Mouse (Mus musculus) MEL (cell line): ENCODE data around the gene Tgfbr3. TPM values are rescaled to one million over a fixed set of nuclear protein-coding genes. Genes with fewer than 3 reads are reported as not detected.

Source experiments
- DNase-seq: peaks from one replicate; pipeline ENCODE4 v3.0.0; 2011; ENCODE audit warnings: low read depth, low spot score
- H3K27ac ChIP-seq: 2 replicates; pipeline ENCODE4 v1.5.1; 2012; ENCODE audit warnings: low read depth, mild to moderate bottlenecking, control low read depth, low read length, moderate library complexity; ENCODE audit not compliant: control insufficient read depth
- H3K27me3 ChIP-seq, 2 experiments: fragments of 150-350 bp in 1 of 2; sonication (generic) in 1 of 2; 2 replicates each; pipeline ENCODE4 v1.6.1; 2012; ENCODE audit warnings: low read length in 2 of 2, mild to moderate bottlenecking in 2 of 2, improper control_type of control experiment in 1 of 2, moderate library complexity in 1 of 2; ENCODE audit not compliant: insufficient read depth in 2 of 2, control insufficient read depth in 1 of 2
- H3K36me3 ChIP-seq, 2 experiments: 2 replicates each; pipeline ENCODE4 v1.6.1; 2012 to 2014; ENCODE audit warnings: low read length in 2 of 2, improper control_type of control experiment in 1 of 2, inconsistent platforms in 1 of 2, mild to moderate bottlenecking in 1 of 2; ENCODE audit not compliant: insufficient read depth in 2 of 2, control insufficient read depth in 1 of 2
- H3K4me1 ChIP-seq, 2 experiments: fragments of 150-350 bp in 1 of 2; sonication (generic) in 1 of 2; 2 replicates each; pipeline ENCODE4 v1.6.1; 2012; ENCODE audit warnings: low read length in 2 of 2, improper control_type of control experiment in 1 of 2, mild to moderate bottlenecking in 1 of 2; ENCODE audit not compliant: insufficient read depth in 2 of 2, control insufficient read depth in 1 of 2
- H3K4me3 ChIP-seq, 2 experiments: fragments of 150-350 bp in 1 of 2; sonication (generic) in 1 of 2; 2 replicates each; pipeline ENCODE4 v1.5.1; 2012; ENCODE audit warnings: low read depth in 2 of 2, low read length in 2 of 2, mild to moderate bottlenecking in 2 of 2, moderate library complexity in 2 of 2, control low read depth in 1 of 2, improper control_type of control experiment in 1 of 2; ENCODE audit not compliant: control insufficient read depth in 1 of 2, insufficient read depth in 1 of 2
- H3K79me2 ChIP-seq: 2 replicates; pipeline ENCODE4 v1.6.1; 2012; ENCODE audit warnings: mild to moderate bottlenecking, low read length, moderate library complexity; ENCODE audit not compliant: control insufficient read depth, poor library complexity, insufficient read depth
- H3K9ac ChIP-seq: 2 replicates; pipeline ENCODE4 v1.6.1; 2012; ENCODE audit warnings: low read depth, mild to moderate bottlenecking, control low read depth, low read length, moderate library complexity; ENCODE audit not compliant: control insufficient read depth, poor library complexity, severe bottlenecking
- H3K9me3 ChIP-seq: fragments of 150-350 bp; sonication (generic); replicated peaks from 2 replicates; pipeline ENCODE4 v1.6.1; 2012; ENCODE audit warnings: mild to moderate bottlenecking, low read length, improper control_type of control experiment, moderate library complexity; ENCODE audit not compliant: insufficient read depth
- BHLHE40 ChIP-seq: IDR thresholded peaks from 2 replicates; pipeline ENCODE4 v1.6.1; 2012; ENCODE audit warnings: low read depth, mild to moderate bottlenecking, inconsistent platforms, low read length, improper control_type of control experiment, borderline replicate concordance
- CHD1 ChIP-seq: IDR thresholded peaks from 2 replicates; pipeline ENCODE4 v1.6.1; 2012; ENCODE audit warnings: low read depth, mild to moderate bottlenecking, inconsistent platforms, low read length, improper control_type of control experiment
- CHD2 ChIP-seq: IDR thresholded peaks from 2 replicates; pipeline ENCODE4 v1.6.1; 2011; ENCODE audit warnings: low read length, improper control_type of control experiment
- ELF1 ChIP-seq: IDR thresholded peaks from 2 replicates; pipeline ENCODE4 v1.6.1; 2014; ENCODE audit warnings: low read depth, mild to moderate bottlenecking, inconsistent platforms, low read length, improper control_type of control experiment, moderate library complexity
- GABPA ChIP-seq: IDR thresholded peaks from 2 replicates; pipeline ENCODE4 v1.6.1; 2012; ENCODE audit warnings: low read depth, mild to moderate bottlenecking, inconsistent platforms, low read length, improper control_type of control experiment, moderate library complexity
- GATA1 ChIP-seq: IDR thresholded peaks from 2 replicates; pipeline ENCODE4 v1.6.1; 2011; ENCODE audit warnings: low read depth, low read length, improper control_type of control experiment
- HCFC1 ChIP-seq: IDR thresholded peaks from 2 replicates; pipeline ENCODE4 v1.6.1; 2012; ENCODE audit warnings: low read depth, mild to moderate bottlenecking, inconsistent platforms, low read length, improper control_type of control experiment, moderate library complexity
- KAT2A ChIP-seq: conservative IDR thresholded peaks from 2 replicates; pipeline ENCODE4 v1.6.1; 2012; ENCODE audit warnings: low read depth, low read length, improper control_type of control experiment, inconsistent platforms
- MAFK ChIP-seq: IDR thresholded peaks from 2 replicates; pipeline ENCODE4 v1.6.1; 2011; ENCODE audit warnings: low read depth, mild to moderate bottlenecking, low read length, improper control_type of control experiment, borderline replicate concordance
- MAX ChIP-seq: IDR thresholded peaks from 2 replicates; pipeline ENCODE4 v1.6.1; 2011; ENCODE audit warnings: low read length, improper control_type of control experiment
- MAZ ChIP-seq: IDR thresholded peaks from 2 replicates; pipeline ENCODE4 v1.6.1; 2012; ENCODE audit warnings: low read depth, mild to moderate bottlenecking, inconsistent platforms, low read length, improper control_type of control experiment
- MXI1 ChIP-seq: IDR thresholded peaks from 2 replicates; pipeline ENCODE4 v1.6.1; 2011; ENCODE audit warnings: mild to moderate bottlenecking, low read depth, low read length, improper control_type of control experiment
- MYB ChIP-seq: IDR thresholded peaks from 2 replicates; pipeline ENCODE4 v1.6.1; 2011; ENCODE audit warnings: mild to moderate bottlenecking, low read depth, low read length, improper control_type of control experiment
- MYC ChIP-seq: IDR thresholded peaks from 2 replicates; pipeline ENCODE4 v1.6.1; 2011; ENCODE audit warnings: low read depth, mild to moderate bottlenecking, low read length, improper control_type of control experiment, moderate library complexity
- NRF1 ChIP-seq: IDR thresholded peaks from 2 replicates; pipeline ENCODE4 v1.6.1; 2014; ENCODE audit warnings: low read depth, mild to moderate bottlenecking, inconsistent platforms, low read length, improper control_type of control experiment, moderate library complexity; ENCODE audit not compliant: poor library complexity, insufficient read depth, severe bottlenecking
- POLR2AphosphoS2 ChIP-seq: IDR thresholded peaks from 2 replicates; pipeline ENCODE4 v1.6.1; 2011; ENCODE audit warnings: low read length, improper control_type of control experiment
- POLR2AphosphoS5 ChIP-seq: IDR thresholded peaks from 2 replicates; pipeline ENCODE4 v1.6.1; 2012; ENCODE audit warnings: low read depth, borderline replicate concordance, mild to moderate bottlenecking, inconsistent platforms, low read length, moderate library complexity, mixed read lengths
- RAD21 ChIP-seq: IDR thresholded peaks from 2 replicates; pipeline ENCODE4 v1.6.1; 2011; ENCODE audit warnings: mild to moderate bottlenecking, low read depth, low read length, improper control_type of control experiment
- SIN3A ChIP-seq: IDR thresholded peaks from 2 replicates; pipeline ENCODE4 v1.6.1; 2012; ENCODE audit warnings: low read length, improper control_type of control experiment, inconsistent platforms
- SMC3 ChIP-seq: IDR thresholded peaks from 2 replicates; pipeline ENCODE4 v1.6.1; 2011; ENCODE audit warnings: low read depth, low read length, improper control_type of control experiment
- TCF12 ChIP-seq: IDR thresholded peaks from 2 replicates; pipeline ENCODE4 v1.6.1; 2014; ENCODE audit warnings: low read depth, mild to moderate bottlenecking, inconsistent platforms, low read length, improper control_type of control experiment, moderate library complexity
- UBTF ChIP-seq: IDR thresholded peaks from 2 replicates; pipeline ENCODE4 v1.6.1; 2012; ENCODE audit warnings: low read depth, mild to moderate bottlenecking, inconsistent platforms, low read length, improper control_type of control experiment, moderate library complexity, borderline replicate concordance; ENCODE audit not compliant: insufficient read depth
- USF1 ChIP-seq: IDR thresholded peaks from 2 replicates; pipeline ENCODE4 v1.6.1; 2014; ENCODE audit warnings: low read depth, mild to moderate bottlenecking, inconsistent platforms, low read length, improper control_type of control experiment, moderate library complexity
- USF2 ChIP-seq, 2 experiments: IDR thresholded peaks; 2 replicates each; pipeline ENCODE4 v1.6.1; 2011 to 2012; ENCODE audit warnings: improper control_type of control experiment in 2 of 2, low read length in 2 of 2, borderline replicate concordance in 1 of 2, inconsistent platforms in 1 of 2, low read depth in 1 of 2, mild to moderate bottlenecking in 1 of 2; ENCODE audit not compliant: insufficient read depth in 1 of 2
- ZC3H11A ChIP-seq: IDR thresholded peaks from 2 replicates; pipeline ENCODE4 v1.6.1; 2012; ENCODE audit warnings: low read depth, mild to moderate bottlenecking, inconsistent platforms, low read length, improper control_type of control experiment
- ZKSCAN1 ChIP-seq: IDR thresholded peaks from 2 replicates; pipeline ENCODE4 v1.6.1; 2012; ENCODE audit warnings: low read depth, mild to moderate bottlenecking, inconsistent platforms, low read length, improper control_type of control experiment, moderate library complexity
- ZNF384 ChIP-seq: IDR thresholded peaks from 2 replicates; pipeline ENCODE4 v1.6.1; 2012; ENCODE audit warnings: low read depth, mild to moderate bottlenecking, inconsistent platforms, low read length, improper control_type of control experiment
- polyA plus RNA-seq, 2 experiments: library from polyadenylated mRNA; stranded (reverse) in 1 of 2; unstranded in 1 of 2; fragments of >175 nt in 1 of 2; fragments of >200 nt in 1 of 2; gene quantifications; 2 replicates each; pipeline versions ENCODE4 v1.2.1 to v1.2.4; 2012; ENCODE audit warnings: low replicate concordance in 2 of 2, low read depth in 1 of 2; ENCODE audit not compliant: insufficient read length in 2 of 2, insufficient read depth in 1 of 2, missing spikeins in 1 of 2
- total RNA-seq: library from RNA; depleted of rRNA; stranded (reverse); fragments of 300-350 nt; gene quantifications from 2 replicates; pipeline ENCODE4 v1.2.3, GENCODE M21; 2012

Tgfbr3 gene
- total and polyA plus RNA-seq, 3 experiments = 3.0 to 5.9 TPM; not detected in 1

- H3K79me2 ChIP-seq = no peaks in the 10 kb centered on the region
- TF ChIP-seq GABPA = no peak
- TF ChIP-seq CHD1 = no peak
- TF ChIP-seq MXI1 = no peak
- TF ChIP-seq GATA1 = no peak
- no peak for TF ChIP-seq USF2 (IDR thresholded peaks at IDR 0.05; ENCODE audit: borderline replicate concordance in 1 of 2, insufficient read depth in 1 of 2, low read depth in 1 of 2, low read length in 2 of 2)
- TF ChIP-seq ZNF384 = no peak
- TF ChIP-seq RAD21 = no peak
- no peak for TF ChIP-seq BHLHE40
- no peak for TF ChIP-seq MAFK
- TF ChIP-seq CHD2 = no peak
- TF ChIP-seq TCF12 = no peak
- no peak for TF ChIP-seq POLR2AphosphoS2
- TF ChIP-seq KAT2A = no peak
- TF ChIP-seq POLR2AphosphoS5 = no peak
- no peak for TF ChIP-seq MYC
- TF ChIP-seq HCFC1 = no peak
- H3K27ac ChIP-seq = no peak overlapping the region
- no peak overlapping the region for H3K4me3 ChIP-seq
- H3K9me3 ChIP-seq = no peaks in the 10 kb centered on the region
- no peak overlapping the region for H3K9ac ChIP-seq
- no peaks in the 10 kb centered on the region for H3K4me1 ChIP-seq
- DNase-seq = no peak
- H3K36me3 ChIP-seq = no peaks in the 10 kb centered on the region
- H3K27me3 ChIP-seq = no peaks in the 10 kb centered on the region
These were observed 182.6 kb downstream of the Tgfbr3 start for GRCm38 (mm10) chr5:107106793-107107192.

GRCm38 (mm10) chr5:107106139-107106538 is 183.3 kb downstream of the Tgfbr3 start:
- Histone ChIP-seq H3K27ac (no peak overlapping the region), H3K79me2 (no peaks in the 10 kb centered on the region), H3K27me3 (no peaks in the 10 kb centered on the region), H3K9me3 (no peaks in the 10 kb centered on the region), H3K4me1 (no peaks in the 10 kb centered on the region), H3K4me3 (no peak overlapping the region), H3K9ac (no peak overlapping the region), H3K36me3 (no peaks in the 10 kb centered on the region)
- no peak for TF ChIP-seq RAD21
- TF ChIP-seq SIN3A = no peak
- no peak for TF ChIP-seq NRF1
- no peak for TF ChIP-seq MYB
- no peak for TF ChIP-seq ELF1
- no peak for TF ChIP-seq UBTF
- no peak for TF ChIP-seq ZC3H11A
- TF ChIP-seq CHD1 = no peak
- no peak for TF ChIP-seq ZKSCAN1
- TF ChIP-seq MXI1 = no peak
- TF ChIP-seq MAX = no peak
- no peak for TF ChIP-seq GATA1
- no peak for TF ChIP-seq SMC3
- TF ChIP-seq MAZ = no peak
- no peak for TF ChIP-seq USF1
- TF ChIP-seq ZNF384 = no peak
- no peak for DNase-seq
